Mouse (Mus musculus) thymus, postnatal 0 days (tissue): ENCODE measurements at regions not wholly inside any gene's neighbourhood (a gene's known extent, or its start where the extent isn't known, plus 50 kb on each side); places are given as distances from the start of the nearest gene placed in this dataset.

Experiments
- DNase-seq: peaks from one replicate; pipeline ENCODE4 v3.0.0-alpha.2; 2015; ENCODE audit warnings: low spot score

GRCm38 (mm10) chr8:116137765-116138164 lies 367.0 kb upstream of the Dynlrb2 start:
- DNase-seq = no peak

- no peak for DNase-seq
These were observed 371.3 kb upstream of the Dynlrb2 start for GRCm38 (mm10) chr8:116133503-116133902.

- no peak for DNase-seq
These were observed 371.7 kb upstream of the Dynlrb2 start for GRCm38 (mm10) chr8:116133084-116133483.

- no peak for DNase-seq
These were observed 384.7 kb upstream of the Dynlrb2 start for GRCm38 (mm10) chr8:116120067-116120466.

GRCm38 (mm10) chr8:116117919-116118318 lies 386.9 kb upstream of the Dynlrb2 start:
- DNase-seq = no peak

GRCm38 (mm10) chr8:116116625-116117024 lies 388.1 kb upstream of the Dynlrb2 start:
- DNase-seq = no peak

- DNase-seq = no peak
These were observed 388.9 kb upstream of the Dynlrb2 start for GRCm38 (mm10) chr8:116115811-116116372.

- no peak for DNase-seq
These were observed 389.8 kb upstream of the Dynlrb2 start for GRCm38 (mm10) chr8:116114978-116115377.

GRCm38 (mm10) chr8:116114502-116114901 lies 390.3 kb upstream of the Dynlrb2 start:
- no peak for DNase-seq

- no peak for DNase-seq
These were observed 393.6 kb upstream of the Dynlrb2 start for GRCm38 (mm10) chr8:116111168-116111567.

GRCm38 (mm10) chr8:116096666-116097065 lies 389.1 kb upstream of the Maf start:
- no peak for DNase-seq

- no peak for DNase-seq
These were observed 375.6 kb upstream of the Maf start for GRCm38 (mm10) chr8:116083156-116083555.

- DNase-seq = no peak
These were observed 371.3 kb upstream of the Maf start for GRCm38 (mm10) chr8:116078849-116079407.

- DNase-seq = no peak
These were observed 363.9 kb upstream of the Maf start for GRCm38 (mm10) chr8:116071497-116071896.

GRCm38 (mm10) chr8:116069538-116069937 lies 361.9 kb upstream of the Maf start:
- no peak for DNase-seq

GRCm38 (mm10) chr8:116067978-116068375 lies 360.4 kb upstream of the Maf start:
- no peak for DNase-seq

GRCm38 (mm10) chr8:116067182-116067977 lies 359.8 kb upstream of the Maf start:
- DNase-seq = no peak

- DNase-seq = no peak
These were observed 358.3 kb upstream of the Maf start for GRCm38 (mm10) chr8:116065871-116066270.

GRCm38 (mm10) chr8:116065327-116065726 lies 357.7 kb upstream of the Maf start:
- no peak for DNase-seq

GRCm38 (mm10) chr8:116064562-116064961 lies 357.0 kb upstream of the Maf start:
- DNase-seq = no peak

- no peak for DNase-seq
These were observed 355.9 kb upstream of the Maf start for GRCm38 (mm10) chr8:116063541-116063940.

GRCm38 (mm10) chr8:116053483-116053882 lies 345.9 kb upstream of the Maf start:
- DNase-seq = no peak

GRCm38 (mm10) chr8:116053043-116053442 lies 345.4 kb upstream of the Maf start:
- DNase-seq = no peak
